Mouse (Mus musculus) macrophage (primary cell): ENCODE measurements around the gene Cept1. TPM values are rescaled to one million over a fixed set of nuclear protein-coding genes. Genes with fewer than 3 reads are reported as not detected.
"Not testable (repeated sequence)": the region's sequence is repeated elsewhere in the genome, so short reads cannot be mapped to it uniquely, and the experiment has no call there.

Experiments used
- H3K27ac ChIP-seq: fragments of 350-480 bp; formaldehyde crosslinking; 2 replicates; pipeline ENCODE4 v1.9.0; 2021
- H3K36me3 ChIP-seq: fragments of 350-480 bp; formaldehyde crosslinking; 2 replicates; pipeline ENCODE4 v1.9.0; 2021; ENCODE audit errors: inconsistent target
- H3K4me3 ChIP-seq: fragments of 350-480 bp; formaldehyde crosslinking; 2 replicates; pipeline ENCODE4 v1.9.0; 2021; ENCODE audit errors: inconsistent target
- H3K79me2 ChIP-seq: fragments of 350-480 bp; formaldehyde crosslinking; 2 replicates; pipeline ENCODE4 v1.9.0; 2021; ENCODE audit errors: inconsistent target
- WGBS: methylation state at CpG from one replicate; pipeline ENCODE4 v1.1.7; 2026; ENCODE audit warnings: inconsistent platforms; ENCODE audit not compliant: missing documents; 5-methylcytosine and 5-hydroxymethylcytosine counted together
- polyA plus RNA-seq: library from polyadenylated mRNA; stranded (reverse); fragments of 250-400 nt; gene quantifications from 3 replicates; pipeline ENCODE4 v1.2.4, GENCODE M21; 2018; ENCODE audit warnings: inconsistent platforms
- total RNA-seq, 78 experiments: library from RNA; depleted of rRNA; stranded (reverse); fragments of 250-400 nt; gene quantifications; 1 replicate in 9 of 78; 2 replicates in 24 of 78; 3 replicates in 43 of 78; 4 replicates in 2 of 78; pipeline ENCODE4 v1.2.4; 2018; ENCODE audit warnings: inconsistent platforms in 56 of 78

The Cept1 gene
- 100 to 1,000 TPM in 20 of 26 experiments, 10 to 100 TPM in 6; 39.3 to 455 (median 247) TPM for total RNA-seq (2018; cell fraction: chromatin; rRNA removed)
- 100 to 1,000 TPM in 23 of 26 experiments, 10 to 100 TPM in 3; 85.5 to 266 (median 152) TPM for total RNA-seq (2018; cell fraction: cytosol; rRNA removed)
- total RNA-seq (2018; cell fraction: nucleus; rRNA removed) = 100 to 1,000 TPM; 107 to 448 (median 341) TPM
- 73.6 to 155 TPM (median 154 TPM) in 3 replicates for polyA plus RNA-seq

GRCm38 (mm10) chr3:106547171-106547923 lies at the start of gene Cept1, which contains the start of gene Dram2:
TSS of gene Cept1 (minus strand) at chr3:106547802.
TSS of gene Dram2 (plus strand) at chr3:106547798.
- peaks cover 96% of the 10 kb centered on the region for H3K79me2 ChIP-seq
- peaks cover 2% of the 10 kb centered on the region; the same call in 1 of the 2 replicates for H3K36me3 ChIP-seq
- 1% methylated on average over 61 of the region's 63 CpGs for WGBS
- H3K4me3 ChIP-seq = peak within 1 kb of the TSS; percentile 92
- peak within 1 kb of the TSS; percentile 89 for H3K27ac ChIP-seq

GRCm38 (mm10) chr3:106593631-106594030 lies 46.0 kb upstream of the Cept1 start:
- WGBS = 87% methylated on average over 4 of the region's 4 CpGs
- not testable (repeated sequence) for H3K79me2 ChIP-seq, H3K36me3 ChIP-seq, H3K4me3 ChIP-seq, H3K27ac ChIP-seq

- Histone ChIP-seq H3K36me3 (peaks cover 8% of the 10 kb centered on the region; the same call in 1 of the 2 replicates), H3K4me3 (no peak overlapping the region), H3K79me2 (no peaks in the 10 kb centered on the region), H3K27ac (no peak overlapping the region)
- 100% methylated on average over 2 of the region's 2 CpGs for WGBS
Observed at GRCm38 (mm10) chr3:106579296-106579695, 31.7 kb upstream of the Cept1 start.

GRCm38 (mm10) chr3:106573191-106573590 lies 25.6 kb upstream of the Cept1 start:
- no peak overlapping the region for H3K4me3 ChIP-seq
- WGBS = 50% methylated on average over 2 of the region's 3 CpGs
- H3K79me2 ChIP-seq = peaks cover 8% of the 10 kb centered on the region; the same call in 1 of the 2 replicates
- H3K27ac ChIP-seq = peak overlapping the region; percentile 19; the same call in 1 of the 2 replicates
- peaks cover 31% of the 10 kb centered on the region for H3K36me3 ChIP-seq

GRCm38 (mm10) chr3:106565876-106566275 lies 18.3 kb upstream of the Cept1 start:
- H3K27ac ChIP-seq = no peak overlapping the region
- no peak overlapping the region for H3K4me3 ChIP-seq
- H3K36me3 ChIP-seq = peaks cover 49% of the 10 kb centered on the region
- 93% methylated on average over 3 of the region's 3 CpGs for WGBS
- peaks cover 24% of the 10 kb centered on the region; the same call in 1 of the 2 replicates for H3K79me2 ChIP-seq

- H3K36me3 ChIP-seq = peaks cover 30% of the 10 kb centered on the region; the same call in 1 of the 2 replicates
Observed at GRCm38 (mm10) chr3:106558271-106558670, 10.7 kb upstream of the Cept1 start.

GRCm38 (mm10) chr3:106555743-106556250 lies 8.2 kb upstream of the Cept1 start:
- 91% methylated on average over 3 of the region's 3 CpGs for WGBS
- Histone ChIP-seq H3K27ac (peak overlapping the region; percentile 17; the same call in 1 of the 2 replicates), H3K79me2 (peaks cover 72% of the 10 kb centered on the region), H3K36me3 (peaks cover 18% of the 10 kb centered on the region; the same call in 1 of the 2 replicates), H3K4me3 (no peak overlapping the region)

More at GRCm38 (mm10) chr3:106558271-106558670, 10.7 kb upstream of the Cept1 start:
- Histone ChIP-seq H3K27ac (peak overlapping the region; percentile 71), H3K4me3 (no peak overlapping the region), H3K79me2 (peaks cover 67% of the 10 kb centered on the region)

- 32% methylated on average over 5 of the region's 5 CpGs for WGBS
- H3K27ac ChIP-seq = peak overlapping the region; percentile 91
- H3K36me3 ChIP-seq = peaks cover 14% of the 10 kb centered on the region; the same call in 1 of the 2 replicates
- H3K79me2 ChIP-seq = peaks cover 83% of the 10 kb centered on the region
- H3K4me3 ChIP-seq = no peak overlapping the region
Observed at GRCm38 (mm10) chr3:106553411-106553810, 5.8 kb upstream of the Cept1 start.

- H3K36me3 ChIP-seq = no peaks in the 10 kb centered on the region; the same call in 1 of the 2 replicates
- peak overlapping the region; percentile 92 for H3K4me3 ChIP-seq
- 57% methylated on average over 3 of the region's 3 CpGs for WGBS
- H3K79me2 ChIP-seq = peaks cover 89% of the 10 kb centered on the region
- peak overlapping the region; percentile 89 for H3K27ac ChIP-seq
Observed at GRCm38 (mm10) chr3:106548971-106549370, 1.4 kb upstream of the Cept1 start.

GRCm38 (mm10) chr3:106547924-106548539 lies 430 bp upstream of the Cept1 start:
- Histone ChIP-seq H3K36me3 (no peaks in the 10 kb centered on the region; the same call in 1 of the 2 replicates), H3K79me2 (peaks cover 96% of the 10 kb centered on the region), H3K4me3 (peak overlapping the region; percentile 92), H3K27ac (peak overlapping the region; percentile 89)
- under 1% methylated on average over 25 of the region's 27 CpGs for WGBS

- no peak overlapping the region for H3K27ac ChIP-seq
- peaks cover 14% of the 10 kb centered on the region; the same call in 1 of the 2 replicates for H3K36me3 ChIP-seq
- H3K79me2 ChIP-seq = peaks cover 96% of the 10 kb centered on the region
- H3K4me3 ChIP-seq = no peak overlapping the region
- WGBS = 84% methylated on average over 8 of the region's 8 CpGs
Observed at GRCm38 (mm10) chr3:106544721-106545316, 2.8 kb downstream of the Cept1 start.

GRCm38 (mm10) chr3:106533277-106533676 lies 14.3 kb downstream of the Cept1 start:
- peaks cover 58% of the 10 kb centered on the region for H3K36me3 ChIP-seq
- 81% methylated on average over 2 of the region's 2 CpGs for WGBS
- H3K27ac ChIP-seq = no peak overlapping the region
- H3K79me2 ChIP-seq = peaks cover 79% of the 10 kb centered on the region
- H3K4me3 ChIP-seq = no peak overlapping the region

- Histone ChIP-seq H3K4me3 (no peak overlapping the region), H3K79me2 (peaks cover 65% of the 10 kb centered on the region), H3K27ac (no peak overlapping the region), H3K36me3 (peaks cover 43% of the 10 kb centered on the region)
- 100% methylated on average over 2 of the region's 2 CpGs for WGBS
Observed at GRCm38 (mm10) chr3:106528032-106528431, 19.6 kb downstream of the Cept1 start.

GRCm38 (mm10) chr3:106526411-106526810 lies 21.2 kb downstream of the Cept1 start:
- Histone ChIP-seq H3K27ac (no peak overlapping the region), H3K4me3 (no peak overlapping the region)

More at GRCm38 (mm10) chr3:106526411-106526810, 21.2 kb downstream of the Cept1 start:
- 100% methylated on average over 2 of the region's 2 CpGs for WGBS
- Histone ChIP-seq H3K79me2 (peaks cover 57% of the 10 kb centered on the region; the same call in 1 of the 2 replicates), H3K36me3 (peaks cover 36% of the 10 kb centered on the region)
